23 mouse cellular contexts compared by ENCODE assay signal in the genomic region with DNA sequence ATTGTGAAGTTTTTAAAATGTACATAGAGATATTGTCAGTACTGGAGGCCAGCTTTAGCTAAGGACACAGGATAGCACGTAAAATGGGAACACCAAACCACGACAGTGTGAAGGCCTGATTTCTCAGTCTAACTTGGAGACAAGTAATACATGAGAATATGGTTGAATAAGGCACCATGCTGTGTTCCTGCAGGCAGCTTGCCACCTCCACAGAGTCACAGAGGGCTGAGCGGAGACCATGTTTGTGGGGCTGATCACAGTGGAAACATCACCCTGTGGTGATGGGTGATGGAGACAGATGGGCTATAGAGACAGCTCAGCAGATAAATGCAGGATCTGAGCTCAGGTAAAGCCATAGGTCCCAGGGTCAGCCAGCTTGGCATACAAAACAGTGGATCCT. TPM values are rescaled to one million over a fixed set of nuclear protein-coding genes. Genes with fewer than 3 reads are reported as not detected.
DNase-seq lines count a peak whose midpoint lies in the region; ATAC-seq lines count a peak whose summit lies in the region.
"Had no signal": no experiment of that assay in that cellular context is flagged by ENCODE, and none has a peak within 500 bp of the region (broad histone marks: within the 10 kb centered on the region; RNA-seq: fewer than 3 reads in every experiment).

No protein-coding gene starts in this region.

- no peak overlapping the region for H3K4me2 ChIP-seq in neural tube, embryonic 15.5 days
- H3K4me2 ChIP-seq: embryonic facial prominence, embryonic 13.5 days; forebrain, embryonic 12.5 days; heart, embryonic 13.5 days; hindbrain, embryonic 13.5 days; intestine, embryonic 15.5 days had no signal

- WGBS in neural tube, embryonic 15.5 days = 88% methylated on average over 3 of the region's 3 CpGs

- no peaks in the 10 kb centered on the region for H3K4me1 ChIP-seq in neural tube, embryonic 15.5 days
- H3K4me1 ChIP-seq: forebrain, embryonic 12.5 days; hindbrain, embryonic 13.5 days; intestine, embryonic 15.5 days had no signal

- no peak for DNase-seq in cerebellum, adult 9-10 months
- DNase-seq in cerebellum, postnatal 25 days = peak; percentile 12 to 42
- DNase-seq in cerebellum, adult 11 months = no peak
- DNase-seq in neural tube, embryonic 10.5 days (ENCODE audit: extremely low spot score, low spot score) = peak; percentile 10
- DNase-seq in thymus, postnatal 25 days = no peak
- DNase-seq: adrenal gland, adult 8-10 months; B cell, adult 2 months; gastrocnemius, postnatal 14 days had no signal

- no peak overlapping the region for H3K4me3 ChIP-seq in neural tube, embryonic 15.5 days (replicated peaks)
- H3K4me3 ChIP-seq: embryonic facial prominence, embryonic 13.5 days; forebrain, embryonic 12.5 days; heart, embryonic 13.5 days; hindbrain, embryonic 13.5 days; intestine, embryonic 15.5 days had no signal

- no peaks in the 10 kb centered on the region for H3K9me3 ChIP-seq in neural tube, embryonic 15.5 days (replicated peaks)
- H3K9me3 ChIP-seq: embryonic facial prominence, embryonic 13.5 days; forebrain, embryonic 12.5 days; G1E; heart, embryonic 13.5 days; hindbrain, embryonic 13.5 days; intestine, embryonic 15.5 days had no signal

- no peaks in the 10 kb centered on the region for H3K36me3 ChIP-seq in neural tube, embryonic 15.5 days
- H3K36me3 ChIP-seq: embryonic facial prominence, embryonic 13.5 days; forebrain, embryonic 12.5 days; G1E; heart, embryonic 13.5 days; hindbrain, embryonic 13.5 days; intestine, embryonic 15.5 days had no signal

- no peak overlapping the region for H3K27ac ChIP-seq in neural tube, embryonic 15.5 days (replicated peaks)
- H3K27ac ChIP-seq: embryonic facial prominence, embryonic 13.5 days; forebrain, embryonic 12.5 days; heart, embryonic 13.5 days; hindbrain, embryonic 13.5 days; intestine, embryonic 15.5 days had no signal

- ATAC-seq in cerebellum, adult (ENCODE audit: insufficient number of reproducible peaks, low FRiP score, low TSS enrichment) = 0 out of 2 replicates have a peak, but pooled peaks have one; percentile 13
- ATAC-seq in neural tube, embryonic 15.5 days (ENCODE audit: low FRiP score) = no peak
- ATAC-seq: CD4-positive, CD25-positive, alpha-beta regulatory T cell, adult 4 months; forebrain, embryonic 16.5 days; intestine, embryonic 15.5 days had no signal

- H3K9ac ChIP-seq in neural tube, embryonic 15.5 days (replicated peaks) = no peak overlapping the region
- H3K9ac ChIP-seq: embryonic facial prominence, embryonic 13.5 days; forebrain, embryonic 12.5 days; heart, embryonic 13.5 days; hindbrain, embryonic 13.5 days; intestine, embryonic 15.5 days had no signal

- H3K27me3 ChIP-seq in neural tube, embryonic 15.5 days (replicated peaks) = no peaks in the 10 kb centered on the region
- H3K27me3 ChIP-seq: embryonic facial prominence, embryonic 13.5 days; forebrain, embryonic 12.5 days; heart, embryonic 13.5 days; hindbrain, embryonic 13.5 days; intestine, embryonic 15.5 days had no signal

RNA-seq across cellular contexts. Expression of a gene that starts 8.8 kb away (rescaled TPM):
- 0.13 TPM in 1 of 2 replicates, not detected in the other for polyA plus RNA-seq in neural tube, embryonic 15.5 days (2015; fragmentation: Nextera tagmentation; extraction: Ambion mirVana)
- polyA plus RNA-seq: brain, embryonic 14.5 days; cerebellum, adult 2 months; embryonic facial prominence, embryonic 13.5 days; forebrain, embryonic 12.5 days; forebrain, embryonic 16.5 days; frontal cortex, adult 2 months; G1E; gonadal fat pad, adult 2 months; heart, embryonic 13.5 days; heart, postnatal 0 days; hindbrain, embryonic 13.5 days; intestine, embryonic 15.5 days had no signal

Comparison
In these comparisons a context has a peak if more than half of its experiments do, and no peak if none do; other contexts are left out.
1. DNase-seq: peak in cerebellum, postnatal 25 days (2 of 2) and neural tube, embryonic 10.5 days (single experiment); none in cerebellum, adult 9-10 months (single experiment), cerebellum, adult 11 months (single experiment) and thymus, postnatal 25 days (single experiment).